Mouse (Mus musculus) thymus, postnatal 10 days (tissue): Measurements from ENCODE around the gene D030056L22Rik.

Source experiments
- DNase-seq, 2 experiments: peaks; one replicate each; pipeline ENCODE4 v3.0.0; 2021; ENCODE audit warnings: low spot score in 2 of 2

Gene D030056L22Rik

GRCm38 (mm10) chr19:18712866-18713300, at the start of gene D030056L22Rik:
Gene D030056L22Rik (plus strand): TSS chr19:18713193.
- peak; percentile 98 to 99 for DNase-seq

GRCm38 (mm10) chr19:18663904-18664303, 49.1 kb upstream of the D030056L22Rik start:
- no peak for DNase-seq

- no peak for DNase-seq
Measured at GRCm38 (mm10) chr19:18666966-18667365, 46.0 kb upstream of the D030056L22Rik start.

- no peak for DNase-seq
Measured at GRCm38 (mm10) chr19:18669551-18669950, 43.4 kb upstream of the D030056L22Rik start.

GRCm38 (mm10) chr19:18670608-18671007, 42.4 kb upstream of the D030056L22Rik start, which contains the start of gene Carnmt1:
Gene Carnmt1 (plus strand): TSS chr19:18670764.
- DNase-seq = peak; percentile 97 to 98

GRCm38 (mm10) chr19:18671056-18671741, 41.8 kb upstream of the D030056L22Rik start:
- peak; percentile 49 for DNase-seq

- DNase-seq = no peak
Measured at GRCm38 (mm10) chr19:18672498-18672897, 40.5 kb upstream of the D030056L22Rik start.

- DNase-seq = no peak
Measured at GRCm38 (mm10) chr19:18673116-18673515, 39.9 kb upstream of the D030056L22Rik start.

GRCm38 (mm10) chr19:18682142-18682541, 30.9 kb upstream of the D030056L22Rik start:
- no peak for DNase-seq

- DNase-seq = peak; percentile 27 to 70
Measured at GRCm38 (mm10) chr19:18687556-18687955, 25.4 kb upstream of the D030056L22Rik start.

- DNase-seq = no peak
Measured at GRCm38 (mm10) chr19:18692176-18692575, 20.8 kb upstream of the D030056L22Rik start.

GRCm38 (mm10) chr19:18692768-18693167, 20.2 kb upstream of the D030056L22Rik start:
- no peak for DNase-seq

GRCm38 (mm10) chr19:18695116-18695515, 17.9 kb upstream of the D030056L22Rik start:
- DNase-seq = no peak

- no peak for DNase-seq
Measured at GRCm38 (mm10) chr19:18695552-18695951, 17.4 kb upstream of the D030056L22Rik start.

- DNase-seq = no peak
Measured at GRCm38 (mm10) chr19:18708101-18708500, 4.9 kb upstream of the D030056L22Rik start.

GRCm38 (mm10) chr19:18710903-18711302, 2.1 kb upstream of the D030056L22Rik start:
- DNase-seq = no peak

- no peak for DNase-seq
Measured at GRCm38 (mm10) chr19:18711589-18711988, 1.4 kb upstream of the D030056L22Rik start.

GRCm38 (mm10) chr19:18712153-18712865, 684 bp upstream of the D030056L22Rik start:
- no peak for DNase-seq

GRCm38 (mm10) chr19:18713357-18713756, 364 bp downstream of the D030056L22Rik start:
- DNase-seq = peak; percentile 60 to 62

- DNase-seq = peak; percentile 53 to 74
Measured at GRCm38 (mm10) chr19:18716374-18716773, 3.4 kb downstream of the D030056L22Rik start.

GRCm38 (mm10) chr19:18720337-18720736, 7.3 kb downstream of the D030056L22Rik start:
- no peak for DNase-seq

- no peak for DNase-seq
Measured at GRCm38 (mm10) chr19:18725186-18725585, 12.2 kb downstream of the D030056L22Rik start.

GRCm38 (mm10) chr19:18730255-18730654, 17.3 kb downstream of the D030056L22Rik start:
- no peak for DNase-seq
